Mouse (Mus musculus): ENCODE data around the gene Cfhr2.

DNA sequence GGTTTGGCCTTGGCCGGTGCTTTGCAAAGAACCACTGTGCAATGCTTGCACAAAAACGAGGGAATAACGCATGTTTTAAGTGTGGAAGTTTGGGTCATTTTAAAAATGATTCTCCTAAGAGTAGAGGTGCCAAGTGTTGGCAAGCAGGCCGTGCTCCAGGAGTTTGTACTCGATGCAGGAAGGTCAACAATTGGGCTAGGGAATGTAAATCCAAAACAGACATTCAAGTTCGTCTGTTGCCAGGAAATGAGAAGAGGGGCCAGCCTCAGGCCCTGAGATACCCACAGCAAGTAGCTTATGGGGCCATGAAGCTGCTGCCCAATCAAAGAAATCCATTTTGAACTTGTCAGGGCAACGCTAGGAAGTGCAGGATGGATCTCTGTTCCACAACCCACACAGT, 18.8 kb downstream of the Cfhr2 start:
- no peak for TF ChIP-seq MAZ (IDR thresholded peaks at IDR 0.05; ENCODE audit: low read depth, low read length)
- no peak for TF ChIP-seq NELFE (IDR thresholded peaks at IDR 0.05; ENCODE audit: low read depth, low read length)
- TF ChIP-seq EP300 (IDR thresholded peaks at IDR 0.05; ENCODE audit: low read depth in 1 of 2, low read length in 2 of 2), result no peak
- no peak for TF ChIP-seq CTCF (IDR thresholded peaks at IDR 0.05 in 2 of 3, conservative IDR thresholded peaks at IDR 0.05 in 1 of 3; ENCODE audit: control insufficient read depth in 1 of 3, insufficient read depth in 1 of 3, low read depth in 2 of 3, low read length in 3 of 3, poor library complexity in 1 of 3, severe bottlenecking in 1 of 3)
- TF ChIP-seq E2F4 (IDR thresholded peaks at IDR 0.05; ENCODE audit: borderline replicate concordance, low read depth, low read length), result no peak
- no peak for TF ChIP-seq RCOR1 (IDR thresholded peaks at IDR 0.05; ENCODE audit: low read depth, low read length)
